Mouse (Mus musculus) cortical plate, adult 2 months (tissue): ENCODE data around the gene Tent5c. TPM values are rescaled to one million over a fixed set of nuclear protein-coding genes. Genes with fewer than 3 reads are reported as not detected.

ENCODE experiments used
- H3K27ac ChIP-seq: fragments of 200-500 bp; 2 replicates; pipeline ENCODE4 v1.5.1; 2012; ENCODE audit warnings: low read length, control low read depth, inconsistent platforms; ENCODE audit not compliant: insufficient read depth
- H3K4me1 ChIP-seq: fragments of 200-500 bp; 2 replicates; pipeline ENCODE4 v1.6.1; 2011; ENCODE audit warnings: low read length; ENCODE audit not compliant: control insufficient read depth, insufficient read depth
- H3K4me3 ChIP-seq: fragments of 200-500 bp; 2 replicates; pipeline ENCODE4 v1.5.1; 2011; ENCODE audit warnings: mild to moderate bottlenecking, low read length, control low read depth; ENCODE audit not compliant: insufficient read depth
- CTCF ChIP-seq: fragments of 200-500 bp; IDR thresholded peaks from 2 replicates; pipeline ENCODE4 v1.5.1; 2011; ENCODE audit warnings: mild to moderate bottlenecking, control low read depth, low read length; ENCODE audit not compliant: insufficient read depth; ENCODE audit errors: extremely low read depth
- POLR2A ChIP-seq: fragments of 200-500 bp; IDR thresholded peaks from 2 replicates; pipeline ENCODE4 v1.6.1; 2011; ENCODE audit warnings: mild to moderate bottlenecking, low read length, control low read depth; ENCODE audit not compliant: insufficient read depth; ENCODE audit errors: extremely low read depth
- polyA plus RNA-seq: library from polyadenylated mRNA; depleted of rRNA; stranded (reverse); fragments of >200 nt; gene quantifications from 2 replicates; pipeline ENCODE4 v1.2.3, GENCODE M21; 2012

The Tent5c gene
- polyA plus RNA-seq, 1 experiment = 1.0 TPM

GRCm38 (mm10) chr3:100515754-100516141, 26.6 kb upstream of the Tent5c start:
- no peak overlapping the region for H3K27ac ChIP-seq
- H3K4me3 ChIP-seq = no peak overlapping the region
- no peaks in the 10 kb centered on the region for H3K4me1 ChIP-seq
- TF ChIP-seq POLR2A = no peak
- TF ChIP-seq CTCF = no peak

GRCm38 (mm10) chr3:100515093-100515753, 26.1 kb upstream of the Tent5c start:
- no peak for TF ChIP-seq POLR2A
- TF ChIP-seq CTCF = no peak
- H3K4me3 ChIP-seq = no peak overlapping the region

GRCm38 (mm10) chr3:100507174-100507573, 18.1 kb upstream of the Tent5c start:
- Histone ChIP-seq H3K4me3 (no peak overlapping the region), H3K27ac (no peak overlapping the region), H3K4me1 (no peaks in the 10 kb centered on the region)
- TF ChIP-seq POLR2A = no peak
- no peak for TF ChIP-seq CTCF

More at GRCm38 (mm10) chr3:100515093-100515753, 26.1 kb upstream of the Tent5c start:
- no peaks in the 10 kb centered on the region for H3K4me1 ChIP-seq
- H3K27ac ChIP-seq = no peak overlapping the region

- Histone ChIP-seq H3K4me3 (no peak overlapping the region), H3K27ac (no peak overlapping the region), H3K4me1 (no peaks in the 10 kb centered on the region)
- no peak for TF ChIP-seq POLR2A
- no peak for TF ChIP-seq CTCF
These were observed 17.6 kb upstream of the Tent5c start for GRCm38 (mm10) chr3:100506715-100507114.

- Histone ChIP-seq H3K4me3 (no peak overlapping the region), H3K4me1 (no peaks in the 10 kb centered on the region), H3K27ac (no peak overlapping the region)
- TF ChIP-seq CTCF (no peak), POLR2A (no peak)
These were observed 14.8 kb upstream of the Tent5c start for GRCm38 (mm10) chr3:100503882-100504281.

- H3K4me1 ChIP-seq = no peaks in the 10 kb centered on the region
- TF ChIP-seq POLR2A = no peak
- no peak overlapping the region for H3K4me3 ChIP-seq
- no peak overlapping the region for H3K27ac ChIP-seq
These were observed 13.4 kb upstream of the Tent5c start for GRCm38 (mm10) chr3:100502516-100502915.

GRCm38 (mm10) chr3:100501899-100502298, 12.8 kb upstream of the Tent5c start:
- Histone ChIP-seq H3K27ac (no peak overlapping the region), H3K4me3 (no peak overlapping the region), H3K4me1 (no peaks in the 10 kb centered on the region)
- TF ChIP-seq POLR2A (no peak), CTCF (no peak)

- Histone ChIP-seq H3K4me1 (no peaks in the 10 kb centered on the region), H3K27ac (no peak overlapping the region), H3K4me3 (no peak overlapping the region)
- TF ChIP-seq CTCF (no peak), POLR2A (no peak)
These were observed 7.0 kb upstream of the Tent5c start for GRCm38 (mm10) chr3:100496081-100496480.

GRCm38 (mm10) chr3:100495456-100495855, 6.3 kb upstream of the Tent5c start:
- no peaks in the 10 kb centered on the region for H3K4me1 ChIP-seq
- H3K4me3 ChIP-seq = no peak overlapping the region
- no peak overlapping the region for H3K27ac ChIP-seq
- TF ChIP-seq POLR2A (no peak), CTCF (no peak)

GRCm38 (mm10) chr3:100494912-100495311, 5.8 kb upstream of the Tent5c start:
- TF ChIP-seq POLR2A (no peak), CTCF (no peak)

GRCm38 (mm10) chr3:100490010-100490300, 831 bp upstream of the Tent5c start:
- H3K4me1 ChIP-seq = no peaks in the 10 kb centered on the region
- no peak for TF ChIP-seq CTCF
- H3K27ac ChIP-seq = no peak overlapping the region
- H3K4me3 ChIP-seq = peak overlapping the region; percentile 48

More at GRCm38 (mm10) chr3:100494912-100495311, 5.8 kb upstream of the Tent5c start:
- Histone ChIP-seq H3K27ac (no peak overlapping the region), H3K4me1 (no peaks in the 10 kb centered on the region), H3K4me3 (no peak overlapping the region)
